Mouse (Mus musculus) MEL (cell line): ENCODE measurements around the gene Mthfs. TPM values are rescaled to one million over a fixed set of nuclear protein-coding genes. Genes with fewer than 3 reads are reported as not detected.
"Not testable (repeated sequence)": the region's sequence is repeated elsewhere in the genome, so short reads cannot be mapped to it uniquely, and the experiment has no call there.

ENCODE experiments used
- DNase-seq: peaks from one replicate; pipeline ENCODE4 v3.0.0; 2011; ENCODE audit warnings: low read depth, low spot score
- H3K27ac ChIP-seq: 2 replicates; pipeline ENCODE4 v1.5.1; 2012; ENCODE audit warnings: low read depth, mild to moderate bottlenecking, control low read depth, low read length, moderate library complexity; ENCODE audit not compliant: control insufficient read depth
- H3K27me3 ChIP-seq, 2 experiments: fragments of 150-350 bp in 1 of 2; sonication (generic) in 1 of 2; 2 replicates each; pipeline ENCODE4 v1.6.1; 2012; ENCODE audit warnings: low read length in 2 of 2, mild to moderate bottlenecking in 2 of 2, improper control_type of control experiment in 1 of 2, moderate library complexity in 1 of 2; ENCODE audit not compliant: insufficient read depth in 2 of 2, control insufficient read depth in 1 of 2
- H3K36me3 ChIP-seq, 2 experiments: 2 replicates each; pipeline ENCODE4 v1.6.1; 2012 to 2014; ENCODE audit warnings: low read length in 2 of 2, improper control_type of control experiment in 1 of 2, inconsistent platforms in 1 of 2, mild to moderate bottlenecking in 1 of 2; ENCODE audit not compliant: insufficient read depth in 2 of 2, control insufficient read depth in 1 of 2
- H3K4me1 ChIP-seq, 2 experiments: fragments of 150-350 bp in 1 of 2; sonication (generic) in 1 of 2; 2 replicates each; pipeline ENCODE4 v1.6.1; 2012; ENCODE audit warnings: low read length in 2 of 2, improper control_type of control experiment in 1 of 2, mild to moderate bottlenecking in 1 of 2; ENCODE audit not compliant: insufficient read depth in 2 of 2, control insufficient read depth in 1 of 2
- H3K4me3 ChIP-seq, 2 experiments: fragments of 150-350 bp in 1 of 2; sonication (generic) in 1 of 2; 2 replicates each; pipeline ENCODE4 v1.5.1; 2012; ENCODE audit warnings: low read depth in 2 of 2, low read length in 2 of 2, mild to moderate bottlenecking in 2 of 2, moderate library complexity in 2 of 2, control low read depth in 1 of 2, improper control_type of control experiment in 1 of 2; ENCODE audit not compliant: control insufficient read depth in 1 of 2, insufficient read depth in 1 of 2
- H3K79me2 ChIP-seq: 2 replicates; pipeline ENCODE4 v1.6.1; 2012; ENCODE audit warnings: mild to moderate bottlenecking, low read length, moderate library complexity; ENCODE audit not compliant: control insufficient read depth, poor library complexity, insufficient read depth
- H3K9ac ChIP-seq: 2 replicates; pipeline ENCODE4 v1.6.1; 2012; ENCODE audit warnings: low read depth, mild to moderate bottlenecking, control low read depth, low read length, moderate library complexity; ENCODE audit not compliant: control insufficient read depth, poor library complexity, severe bottlenecking
- H3K9me3 ChIP-seq: fragments of 150-350 bp; sonication (generic); replicated peaks from 2 replicates; pipeline ENCODE4 v1.6.1; 2012; ENCODE audit warnings: mild to moderate bottlenecking, low read length, improper control_type of control experiment, moderate library complexity; ENCODE audit not compliant: insufficient read depth
- CTCF ChIP-seq, 3 experiments: IDR thresholded peaks in 2 of 3; conservative IDR thresholded peaks in 1 of 3; 2 replicates each; pipeline ENCODE4 v1.5.1; 2011 to 2012; ENCODE audit warnings: low read length in 3 of 3, low read depth in 2 of 3, mild to moderate bottlenecking in 2 of 3, improper control_type of control experiment in 1 of 3, inconsistent platforms in 1 of 3, mixed read lengths in 1 of 3, moderate library complexity in 1 of 3; ENCODE audit not compliant: control insufficient read depth in 1 of 3, insufficient read depth in 1 of 3, poor library complexity in 1 of 3, severe bottlenecking in 1 of 3
- HCFC1 ChIP-seq: IDR thresholded peaks from 2 replicates; pipeline ENCODE4 v1.6.1; 2012; ENCODE audit warnings: low read depth, mild to moderate bottlenecking, inconsistent platforms, low read length, improper control_type of control experiment, moderate library complexity
- NRF1 ChIP-seq: IDR thresholded peaks from 2 replicates; pipeline ENCODE4 v1.6.1; 2014; ENCODE audit warnings: low read depth, mild to moderate bottlenecking, inconsistent platforms, low read length, improper control_type of control experiment, moderate library complexity; ENCODE audit not compliant: poor library complexity, insufficient read depth, severe bottlenecking
- ZNF384 ChIP-seq: IDR thresholded peaks from 2 replicates; pipeline ENCODE4 v1.6.1; 2012; ENCODE audit warnings: low read depth, mild to moderate bottlenecking, inconsistent platforms, low read length, improper control_type of control experiment
- polyA plus RNA-seq, 2 experiments: library from polyadenylated mRNA; stranded (reverse) in 1 of 2; unstranded in 1 of 2; fragments of >175 nt in 1 of 2; fragments of >200 nt in 1 of 2; gene quantifications; 2 replicates each; pipeline versions ENCODE4 v1.2.1 to v1.2.4; 2012; ENCODE audit warnings: low replicate concordance in 2 of 2, low read depth in 1 of 2; ENCODE audit not compliant: insufficient read length in 2 of 2, insufficient read depth in 1 of 2, missing spikeins in 1 of 2
- total RNA-seq: library from RNA; depleted of rRNA; stranded (reverse); fragments of 300-350 nt; gene quantifications from 2 replicates; pipeline ENCODE4 v1.2.3, GENCODE M21; 2012

Gene Mthfs
- total and polyA plus RNA-seq, 3 experiments = 1.2 to 10.7 TPM; not detected in 1

DNA sequence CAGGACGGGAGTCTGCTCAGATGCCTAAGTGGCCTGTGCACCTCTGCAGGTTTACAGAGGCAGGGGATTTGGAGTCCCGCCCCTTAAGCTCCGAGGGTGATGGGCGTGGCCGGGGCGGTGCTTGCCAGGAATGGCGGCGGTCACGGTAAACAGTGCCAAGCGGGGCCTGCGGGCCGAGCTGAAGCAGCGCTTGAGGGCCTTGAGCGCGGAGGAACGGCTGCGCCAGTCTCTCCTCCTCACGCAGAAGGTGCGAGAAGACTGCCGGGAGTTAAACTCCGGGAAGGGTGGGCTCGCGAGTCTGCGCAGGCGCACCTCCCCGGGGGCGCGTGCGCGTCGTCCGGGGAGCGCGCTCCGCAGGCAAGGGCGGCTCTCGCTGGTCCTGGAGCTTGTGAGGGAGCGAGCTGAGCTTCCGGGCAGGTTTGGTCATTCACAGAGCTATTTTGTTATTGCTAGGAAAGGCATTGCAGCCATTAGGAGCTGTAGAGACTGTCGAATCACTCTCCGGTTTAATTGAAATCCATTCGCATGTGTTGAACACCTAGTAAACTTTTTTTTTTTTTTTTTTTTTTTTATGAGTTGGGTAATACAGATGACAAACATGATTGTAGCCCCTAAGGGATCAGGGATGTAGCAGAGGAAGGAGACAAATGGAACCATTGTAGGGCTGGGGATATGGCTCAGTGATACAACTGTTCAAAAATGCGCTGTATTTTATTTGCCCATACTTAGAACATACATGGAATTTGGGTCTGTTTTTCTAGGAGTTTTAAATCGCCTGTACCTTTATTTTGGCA is 786 bp downstream of the Mthfs start:
- not testable (repeated sequence) for H3K27me3 ChIP-seq, H3K9me3 ChIP-seq, H3K79me2 ChIP-seq, H3K4me1 ChIP-seq, H3K36me3 ChIP-seq
- Histone ChIP-seq H3K27ac (peak overlapping the region; percentile 84), H3K4me3 (peak overlapping the region; percentile 64 to 84), H3K9ac (peak overlapping the region; percentile 73)
- 0 out of 2 replicates have a peak, but pooled peaks have one; percentile 14 for TF ChIP-seq HCFC1
- TF ChIP-seq ZNF384 = peak; percentile 82
- peak; percentile 55 for TF ChIP-seq NRF1
- DNase-seq = peak; percentile 47

GRCm38 (mm10) chr9:89212428-89212827 is 2.0 kb downstream of the Mthfs start:
- not testable (repeated sequence) for DNase-seq, H3K27me3 ChIP-seq, H3K9ac ChIP-seq, H3K4me3 ChIP-seq, H3K4me1 ChIP-seq, H3K79me2 ChIP-seq, H3K27ac ChIP-seq, H3K36me3 ChIP-seq, H3K9me3 ChIP-seq
- 0 out of 6 replicates have a peak, but pooled peaks of 1 of the 3 experiments have one; percentile 12 for TF ChIP-seq CTCF (IDR thresholded peaks at IDR 0.05 in 2 of 3, conservative IDR thresholded peaks at IDR 0.05 in 1 of 3; ENCODE audit: control insufficient read depth in 1 of 3, insufficient read depth in 1 of 3, low read depth in 2 of 3, low read length in 3 of 3, poor library complexity in 1 of 3, severe bottlenecking in 1 of 3)

GRCm38 (mm10) chr9:89218174-89218573 is 7.7 kb downstream of the Mthfs start:
- not testable (repeated sequence) for H3K36me3 ChIP-seq, H3K27me3 ChIP-seq, DNase-seq, H3K9me3 ChIP-seq, H3K27ac ChIP-seq, H3K4me3 ChIP-seq, H3K9ac ChIP-seq, H3K4me1 ChIP-seq, H3K79me2 ChIP-seq

GRCm38 (mm10) chr9:89219668-89220067 is 9.2 kb downstream of the Mthfs start:
- H3K4me3 ChIP-seq, H3K27me3 ChIP-seq, H3K9ac ChIP-seq, H3K9me3 ChIP-seq, DNase-seq, H3K4me1 ChIP-seq, H3K36me3 ChIP-seq, H3K79me2 ChIP-seq, H3K27ac ChIP-seq: not testable (repeated sequence)

DNA sequence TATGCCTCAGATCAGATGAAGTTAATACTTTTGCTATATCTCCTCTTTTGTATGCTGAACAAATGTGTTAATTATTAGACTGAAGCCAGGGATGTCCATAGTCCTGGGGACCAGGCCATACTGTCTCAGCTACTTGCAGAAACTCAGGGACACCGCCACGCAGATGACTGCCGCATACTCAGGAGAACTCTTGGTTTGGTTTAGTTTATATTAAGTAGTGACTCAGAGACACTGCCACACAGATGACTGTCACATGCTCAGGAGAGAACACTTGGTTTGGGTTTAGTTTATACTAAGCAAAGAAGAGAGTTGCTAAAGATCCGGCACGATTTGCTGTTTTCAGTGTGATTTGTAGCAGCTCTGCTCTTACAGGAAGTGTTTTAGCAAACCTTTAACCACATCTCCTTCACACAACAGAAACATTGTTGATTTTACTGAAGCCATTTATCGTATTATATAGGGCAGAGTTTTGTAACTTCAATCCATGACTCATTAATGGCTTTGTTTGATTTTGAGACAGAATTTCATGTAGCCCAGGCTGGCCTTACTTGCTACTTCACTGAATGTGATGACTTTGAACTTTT is 10.3 kb downstream of the Mthfs start:
- not testable (repeated sequence) for H3K27me3 ChIP-seq, H3K4me3 ChIP-seq, H3K27ac ChIP-seq, H3K79me2 ChIP-seq, DNase-seq, H3K4me1 ChIP-seq, H3K9ac ChIP-seq, H3K36me3 ChIP-seq, H3K9me3 ChIP-seq
